Mouse (Mus musculus): ENCODE results near the gene Tradd. TPM values are rescaled to one million over a fixed set of nuclear protein-coding genes. Genes with fewer than 3 reads are reported as not detected.
A peak's percentile ranks its signal among the peaks of the same experiment; 100 is the strongest.
"Not testable (repeated sequence)": the region's sequence is repeated elsewhere in the genome, so short reads cannot be mapped to it uniquely, and the experiment has no call there.

Gene Tradd
- polyA plus RNA-seq, 1 experiment from 2014 or later, result 18.0 TPM

- Histone ChIP-seq H3K4me2 (ENCODE audit: low read length) (no peak overlapping the region), H3K27ac (replicated peaks in 1 of 2; ENCODE audit: control insufficient read depth in 1 of 2, insufficient read depth in 1 of 2, low read depth in 2 of 2, low read length in 2 of 2) (no peak overlapping the region), H3K4me1 (ENCODE audit: control insufficient read depth in 2 of 2, insufficient read depth in 2 of 2, low read length in 2 of 2) (peaks cover 13 to 14% of the 10 kb centered on the region in 2 experiments; a peak in 3 of 4 replicates), H3K9me3 (ENCODE audit: control insufficient read depth, low read length) (no peaks in the 10 kb centered on the region), H3K9ac (ENCODE audit: low read length) (0 out of 2 replicates have a peak overlapping the region, but pooled peaks have one; percentile 71), H3K4me3 (ENCODE audit: control insufficient read depth in 1 of 2, insufficient read depth in 1 of 2, low read depth in 1 of 2, low read length in 2 of 2) (no peak overlapping the region), H3K36me3 (ENCODE audit: control insufficient read depth, insufficient read depth, low read length) (peaks cover 42% of the 10 kb centered on the region), H3K27me3 (ENCODE audit: control insufficient read depth, insufficient read depth, low read length) (peaks cover 11% of the 10 kb centered on the region; the same call in 1 of the 2 replicates)
- 62% methylated on average over 10 of the region's 10 CpGs for WGBS
- no peak for ATAC-seq (ENCODE audit: insufficient number of reproducible peaks, insufficient read depth, low FRiP score, low read depth)
Observed at GRCm38 (mm10) chr8:105252680-105253537, 11.5 kb downstream of the Tradd start.

GRCm38 (mm10) chr8:105251954-105252353 lies 12.5 kb downstream of the Tradd start:
- H3K27me3 ChIP-seq (ENCODE audit: control insufficient read depth, insufficient read depth, low read length), result peaks cover 6% of the 10 kb centered on the region; the same call in 1 of the 2 replicates
- peaks cover 52% of the 10 kb centered on the region for H3K36me3 ChIP-seq (ENCODE audit: control insufficient read depth, insufficient read depth, low read length)
- H3K4me1 ChIP-seq (ENCODE audit: control insufficient read depth in 2 of 2, insufficient read depth in 2 of 2, low read length in 2 of 2), result peaks cover 13 to 14% of the 10 kb centered on the region in 2 experiments; a peak in 3 of 4 replicates
- H3K9ac ChIP-seq (ENCODE audit: low read length), result no peak overlapping the region
- ATAC-seq (ENCODE audit: insufficient number of reproducible peaks, insufficient read depth, low FRiP score, low read depth), result no peak
- WGBS, result 89% methylated on average over 6 of the region's 6 CpGs
- no peak overlapping the region for H3K4me2 ChIP-seq (ENCODE audit: low read length)
- H3K9me3 ChIP-seq (ENCODE audit: control insufficient read depth, low read length), result no peaks in the 10 kb centered on the region
- no peak overlapping the region for H3K4me3 ChIP-seq (ENCODE audit: control insufficient read depth in 1 of 2, insufficient read depth in 1 of 2, low read depth in 1 of 2, low read length in 2 of 2)
- H3K27ac ChIP-seq (replicated peaks in 1 of 2; ENCODE audit: control insufficient read depth in 1 of 2, insufficient read depth in 1 of 2, low read depth in 2 of 2, low read length in 2 of 2), result no peak overlapping the region

- Histone ChIP-seq H3K36me3 (ENCODE audit: control insufficient read depth, insufficient read depth, low read length) (peaks cover 59% of the 10 kb centered on the region), H3K4me3 (ENCODE audit: control insufficient read depth in 1 of 2, insufficient read depth in 1 of 2, low read depth in 1 of 2, low read length in 2 of 2) (no peak overlapping the region), H3K27me3 (ENCODE audit: control insufficient read depth, insufficient read depth, low read length) (no peaks in the 10 kb centered on the region), H3K4me1 (ENCODE audit: control insufficient read depth in 2 of 2, insufficient read depth in 2 of 2, low read length in 2 of 2) (no peaks in the 10 kb centered on the region), H3K9me3 (ENCODE audit: control insufficient read depth, low read length) (no peaks in the 10 kb centered on the region), H3K9ac (ENCODE audit: low read length) (no peak overlapping the region), H3K4me2 (ENCODE audit: low read length) (no peak overlapping the region), H3K27ac (replicated peaks in 1 of 2; ENCODE audit: control insufficient read depth in 1 of 2, insufficient read depth in 1 of 2, low read depth in 2 of 2, low read length in 2 of 2) (no peak overlapping the region)
- 92% methylated on average over 7 of the region's 7 CpGs for WGBS
- ATAC-seq (ENCODE audit: insufficient number of reproducible peaks, insufficient read depth, low FRiP score, low read depth), result no peak
Observed at GRCm38 (mm10) chr8:105241016-105241415, 23.4 kb downstream of the Tradd start.

- Histone ChIP-seq H3K4me3 (ENCODE audit: control insufficient read depth in 1 of 2, insufficient read depth in 1 of 2, low read depth in 1 of 2, low read length in 2 of 2) (no peak overlapping the region), H3K27me3 (ENCODE audit: control insufficient read depth, insufficient read depth, low read length) (no peaks in the 10 kb centered on the region), H3K27ac (replicated peaks in 1 of 2; ENCODE audit: control insufficient read depth in 1 of 2, insufficient read depth in 1 of 2, low read depth in 2 of 2, low read length in 2 of 2) (no peak overlapping the region), H3K4me2 (ENCODE audit: low read length) (no peak overlapping the region), H3K9me3 (ENCODE audit: control insufficient read depth, low read length) (no peaks in the 10 kb centered on the region), H3K9ac (ENCODE audit: low read length) (no peak overlapping the region), H3K4me1 (ENCODE audit: control insufficient read depth in 2 of 2, insufficient read depth in 2 of 2, low read length in 2 of 2) (no peaks in the 10 kb centered on the region), H3K36me3 (ENCODE audit: control insufficient read depth, insufficient read depth, low read length) (peaks cover 69% of the 10 kb centered on the region)
- no peak for ATAC-seq (ENCODE audit: insufficient number of reproducible peaks, insufficient read depth, low FRiP score, low read depth)
- 90% methylated on average over 14 of the region's 14 CpGs for WGBS
Observed at GRCm38 (mm10) chr8:105237442-105238142, 26.8 kb downstream of the Tradd start.

- no peak for ATAC-seq (ENCODE audit: insufficient number of reproducible peaks, insufficient read depth, low FRiP score, low read depth)
- H3K9me3 ChIP-seq (ENCODE audit: control insufficient read depth, low read length), result no peaks in the 10 kb centered on the region
- no peak overlapping the region for H3K27ac ChIP-seq (replicated peaks in 1 of 2; ENCODE audit: control insufficient read depth in 1 of 2, insufficient read depth in 1 of 2, low read depth in 2 of 2, low read length in 2 of 2)
- 53% methylated on average over 1 of the region's 1 CpGs for WGBS
- H3K36me3 ChIP-seq (ENCODE audit: control insufficient read depth, insufficient read depth, low read length), result peaks cover 50% of the 10 kb centered on the region
- H3K4me2 ChIP-seq (ENCODE audit: low read length), result no peak overlapping the region
- H3K9ac ChIP-seq (ENCODE audit: low read length), result no peak overlapping the region
- H3K27me3 ChIP-seq (ENCODE audit: control insufficient read depth, insufficient read depth, low read length), result no peaks in the 10 kb centered on the region
- H3K4me3 ChIP-seq (ENCODE audit: control insufficient read depth in 1 of 2, insufficient read depth in 1 of 2, low read depth in 1 of 2, low read length in 2 of 2), result no peak overlapping the region
- no peaks in the 10 kb centered on the region for H3K4me1 ChIP-seq (ENCODE audit: control insufficient read depth in 2 of 2, insufficient read depth in 2 of 2, low read length in 2 of 2)
Observed at GRCm38 (mm10) chr8:105235206-105235605, 29.2 kb downstream of the Tradd start.

GRCm38 (mm10) chr8:105233126-105233935 lies 31.1 kb downstream of the Tradd start:
- peaks cover 32% of the 10 kb centered on the region for H3K36me3 ChIP-seq (ENCODE audit: control insufficient read depth, insufficient read depth, low read length)
- H3K27ac ChIP-seq (replicated peaks in 1 of 2; ENCODE audit: control insufficient read depth in 1 of 2, insufficient read depth in 1 of 2, low read depth in 2 of 2, low read length in 2 of 2), result no peak overlapping the region
- no peak for ATAC-seq (ENCODE audit: insufficient number of reproducible peaks, insufficient read depth, low FRiP score, low read depth)
- H3K4me3 ChIP-seq (ENCODE audit: control insufficient read depth in 1 of 2, insufficient read depth in 1 of 2, low read depth in 1 of 2, low read length in 2 of 2), result no peak overlapping the region
- no peaks in the 10 kb centered on the region for H3K9me3 ChIP-seq (ENCODE audit: control insufficient read depth, low read length)
- no peaks in the 10 kb centered on the region for H3K27me3 ChIP-seq (ENCODE audit: control insufficient read depth, insufficient read depth, low read length)
- H3K4me1 ChIP-seq (ENCODE audit: control insufficient read depth in 2 of 2, insufficient read depth in 2 of 2, low read length in 2 of 2), result no peaks in the 10 kb centered on the region
- H3K9ac ChIP-seq (ENCODE audit: low read length), result no peak overlapping the region
- no peak overlapping the region for H3K4me2 ChIP-seq (ENCODE audit: low read length)
- 73% methylated on average over 1 of the region's 1 CpGs for WGBS

- H3K4me1 ChIP-seq (ENCODE audit: control insufficient read depth in 2 of 2, insufficient read depth in 2 of 2, low read length in 2 of 2); H3K9me3 ChIP-seq (ENCODE audit: control insufficient read depth, low read length); H3K9ac ChIP-seq (ENCODE audit: low read length); H3K27ac ChIP-seq (replicated peaks in 1 of 2; ENCODE audit: control insufficient read depth in 1 of 2, insufficient read depth in 1 of 2, low read depth in 2 of 2, low read length in 2 of 2); H3K4me2 ChIP-seq (ENCODE audit: low read length); ATAC-seq (ENCODE audit: insufficient number of reproducible peaks, insufficient read depth, low FRiP score, low read depth); H3K27me3 ChIP-seq (ENCODE audit: control insufficient read depth, insufficient read depth, low read length); H3K4me3 ChIP-seq (ENCODE audit: control insufficient read depth in 1 of 2, insufficient read depth in 1 of 2, low read depth in 1 of 2, low read length in 2 of 2): not testable (repeated sequence)
- peaks cover 30% of the 10 kb centered on the region for H3K36me3 ChIP-seq (ENCODE audit: control insufficient read depth, insufficient read depth, low read length)
- 91% methylated on average over 4 of the region's 4 CpGs for WGBS
Observed at GRCm38 (mm10) chr8:105232321-105232693, 32.1 kb downstream of the Tradd start.
